In the genomic region with DNA sequence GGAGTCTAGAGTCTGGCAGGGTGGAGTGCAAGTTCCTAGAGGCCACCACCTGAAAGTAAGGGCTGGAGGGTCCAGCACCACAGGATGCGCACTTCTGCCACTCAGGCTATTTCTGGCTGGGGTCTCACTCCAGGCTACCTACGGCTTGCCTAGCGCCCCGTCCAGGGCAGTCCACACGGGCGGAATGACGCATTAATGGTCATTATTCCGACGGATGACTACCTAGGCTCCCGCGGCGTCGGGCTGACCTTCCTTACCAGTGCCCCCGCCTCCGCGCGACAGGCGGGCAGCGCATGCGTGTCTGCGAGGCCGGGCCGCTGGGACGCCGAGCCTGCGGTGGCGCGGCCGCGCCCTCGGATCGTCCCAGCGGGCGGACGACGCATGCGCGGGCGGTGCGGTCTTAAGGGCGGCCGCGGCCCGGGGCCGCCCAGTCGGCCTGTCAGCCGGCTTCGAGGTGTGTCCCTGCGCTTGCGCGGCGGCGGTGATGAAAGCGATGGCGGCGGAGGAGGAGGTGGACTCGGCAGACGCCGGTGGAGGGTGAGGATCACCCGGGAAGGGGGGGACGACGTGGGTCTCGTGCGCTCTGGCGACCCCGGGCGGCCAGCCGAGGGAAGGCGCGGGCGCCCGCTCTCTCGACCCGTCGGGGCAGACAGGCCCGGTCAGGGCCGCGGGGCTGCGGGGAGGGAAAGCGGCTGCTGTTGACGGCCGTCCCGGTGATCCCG, we compare ENCODE assay signal across 8 mouse cellular contexts. TPM values are rescaled to one million over a fixed set of nuclear protein-coding genes. Genes with fewer than 3 reads are reported as not detected.
DNase-seq lines count a peak whose midpoint lies in the region; ATAC-seq and TF ChIP-seq lines count a peak whose summit lies in the region.

Gene Abhd5, plus strand, starts transcription at position 306 of the 722 bp plus-strand sequence.

- H3K4me2 ChIP-seq in heart, embryonic 12.5 days, result peak within 1 kb of the TSS; percentile 76
- H3K4me2 ChIP-seq in kidney, postnatal 0 days (ENCODE audit: low read length), result peak within 1 kb of the TSS; percentile 69
- peak within 1 kb of the TSS; percentile 73 for H3K4me2 ChIP-seq in liver, embryonic 11.5 days
- H3K4me2 ChIP-seq in stomach, embryonic 14.5 days (replicated peaks; ENCODE audit: low read depth, low read length), result peak within 1 kb of the TSS; percentile 51

- H3K36me3 ChIP-seq in C2C12 (ENCODE audit: control insufficient read depth, insufficient read depth), result no peaks in the 10 kb centered on the region
- peaks cover 6% of the 10 kb centered on the region for H3K36me3 ChIP-seq in erythroblast, embryonic 14.5 days (ENCODE audit: control insufficient read depth)
- no peaks in the 10 kb centered on the region for H3K36me3 ChIP-seq in heart, embryonic 12.5 days
- no peaks in the 10 kb centered on the region for H3K36me3 ChIP-seq in kidney, postnatal 0 days (ENCODE audit: insufficient read depth, low read length)
- H3K36me3 ChIP-seq in liver, embryonic 11.5 days (ENCODE audit: control insufficient read depth, insufficient read depth, low read length), result no peaks in the 10 kb centered on the region
- no peaks in the 10 kb centered on the region for H3K36me3 ChIP-seq in stomach, embryonic 14.5 days (ENCODE audit: control insufficient read depth, insufficient read depth, low read length)

- under 1% methylated on average over 77 of the region's 84 CpGs for WGBS in heart, embryonic 12.5 days
- 2% methylated on average over 69 of the region's 84 CpGs for WGBS in kidney, postnatal 0 days
- WGBS in liver, embryonic 11.5 days, result under 1% methylated on average over 79 of the region's 84 CpGs
- under 1% methylated on average over 81 of the region's 84 CpGs for WGBS in stomach, embryonic 14.5 days

- peaks cover 73% of the 10 kb centered on the region for H3K4me1 ChIP-seq in erythroblast, embryonic 14.5 days (ENCODE audit: control insufficient read depth)
- H3K4me1 ChIP-seq in heart, embryonic 12.5 days (replicated peaks), result peaks cover 12% of the 10 kb centered on the region
- no peaks in the 10 kb centered on the region; the same call in 1 of the 2 replicates for H3K4me1 ChIP-seq in kidney, postnatal 0 days (replicated peaks; ENCODE audit: insufficient read depth, low read length)
- peaks cover 25% of the 10 kb centered on the region for H3K4me1 ChIP-seq in liver, embryonic 11.5 days (replicated peaks; ENCODE audit: control insufficient read depth, insufficient read depth, low read length)
- no peaks in the 10 kb centered on the region for H3K4me1 ChIP-seq in stomach, embryonic 14.5 days (ENCODE audit: control insufficient read depth, insufficient read depth, low read length)

- peak within 1 kb of the TSS; percentile 93 for H3ac ChIP-seq in C2C12 (ENCODE audit: control insufficient read depth, insufficient read length, low read depth)

- peak; percentile 98 for TF ChIP-seq POLR2A in brain, embryonic 14.5 days (IDR thresholded peaks at IDR 0.05; ENCODE audit: borderline replicate concordance, extremely low read depth, insufficient read depth, insufficient read length, poor library complexity, severe bottlenecking)

- peak within 1 kb of the TSS; percentile 50 for H3K4me3 ChIP-seq in C2C12 (ENCODE audit: insufficient read depth, poor library complexity, severe bottlenecking)
- peak within 1 kb of the TSS; percentile 78 for H3K4me3 ChIP-seq in erythroblast, embryonic 14.5 days (replicated peaks)
- peak within 1 kb of the TSS; percentile 83 for H3K4me3 ChIP-seq in heart, embryonic 12.5 days
- H3K4me3 ChIP-seq in kidney, postnatal 0 days (replicated peaks; ENCODE audit: low read depth, low read length), result peak within 1 kb of the TSS; percentile 68
- peak within 1 kb of the TSS; percentile 80 for H3K4me3 ChIP-seq in liver, embryonic 11.5 days (ENCODE audit: low read depth, low read length)
- H3K4me3 ChIP-seq in stomach, embryonic 14.5 days (ENCODE audit: low read depth, low read length), result peak within 1 kb of the TSS; percentile 64

- no peaks in the 10 kb centered on the region for H3K27me3 ChIP-seq in C2C12 (ENCODE audit: control insufficient read depth, insufficient read depth, insufficient read length)
- no peaks in the 10 kb centered on the region for H3K27me3 ChIP-seq in erythroblast, embryonic 14.5 days (ENCODE audit: control insufficient read depth)
- H3K27me3 ChIP-seq in heart, embryonic 12.5 days (replicated peaks), result no peaks in the 10 kb centered on the region
- no peaks in the 10 kb centered on the region for H3K27me3 ChIP-seq in kidney, postnatal 0 days (ENCODE audit: insufficient read depth, low read length)
- no peaks in the 10 kb centered on the region for H3K27me3 ChIP-seq in liver, embryonic 11.5 days (replicated peaks; ENCODE audit: control insufficient read depth, insufficient read depth, low read length)
- no peaks in the 10 kb centered on the region for H3K27me3 ChIP-seq in stomach, embryonic 14.5 days (ENCODE audit: control insufficient read depth, insufficient read depth, low read length)

- H3K9me3 ChIP-seq in erythroblast, embryonic 14.5 days (ENCODE audit: control insufficient read depth, low read length), result no peaks in the 10 kb centered on the region
- no peaks in the 10 kb centered on the region for H3K9me3 ChIP-seq in heart, embryonic 12.5 days (replicated peaks)
- H3K9me3 ChIP-seq in kidney, postnatal 0 days (replicated peaks; ENCODE audit: low read length), result no peaks in the 10 kb centered on the region
- no peaks in the 10 kb centered on the region for H3K9me3 ChIP-seq in liver, embryonic 11.5 days (ENCODE audit: control insufficient read depth, low read length)
- no peaks in the 10 kb centered on the region for H3K9me3 ChIP-seq in stomach, embryonic 14.5 days (ENCODE audit: control insufficient read depth, low read depth, low read length)

- TF ChIP-seq CTCF in C2C12 (IDR thresholded peaks at IDR 0.05; ENCODE audit: control insufficient read depth, insufficient read depth, insufficient read length), result peak; percentile 62
- TF ChIP-seq CTCF in brain, embryonic 14.5 days (IDR thresholded peaks at IDR 0.05; ENCODE audit: borderline replicate concordance, extremely low read depth, insufficient read depth, insufficient read length), result peak; percentile 57
- TF ChIP-seq CTCF in kidney, postnatal 0 days (IDR thresholded peaks at IDR 0.05; ENCODE audit: low read depth), result peak; percentile 59

- peak; percentile 98 for ATAC-seq in heart, embryonic 12.5 days (ENCODE audit: insufficient number of reproducible peaks, low FRiP score)
- peak; percentile 96 for ATAC-seq in kidney, postnatal 0 days (replicated peaks; ENCODE audit: low FRiP score, low read depth)
- ATAC-seq in liver, embryonic 11.5 days (replicated peaks; ENCODE audit: low FRiP score), result peak; percentile 93
- ATAC-seq in stomach, embryonic 14.5 days (ENCODE audit: insufficient number of reproducible peaks, insufficient read depth, low FRiP score, low read depth), result peak; percentile 97

- peak within 1 kb of the TSS; percentile 90 for H3K9ac ChIP-seq in heart, embryonic 12.5 days
- peak within 1 kb of the TSS; percentile 88 for H3K9ac ChIP-seq in kidney, postnatal 0 days (ENCODE audit: low read depth, low read length)
- peak within 1 kb of the TSS; percentile 90 for H3K9ac ChIP-seq in liver, embryonic 11.5 days (ENCODE audit: low read depth, low read length)
- H3K9ac ChIP-seq in stomach, embryonic 14.5 days (replicated peaks; ENCODE audit: low read depth, low read length), result peak within 1 kb of the TSS; percentile 70

- peaks cover 19% of the 10 kb centered on the region for H3K79me2 ChIP-seq in C2C12 (ENCODE audit: control insufficient read depth, insufficient read depth)

- peak within 1 kb of the TSS; percentile 75 for H3K27ac ChIP-seq in heart, embryonic 12.5 days (ENCODE audit: poor library complexity, severe bottlenecking)
- peak within 1 kb of the TSS; percentile 86 for H3K27ac ChIP-seq in kidney, postnatal 0 days
- peak within 1 kb of the TSS; percentile 67 for H3K27ac ChIP-seq in liver, embryonic 11.5 days (ENCODE audit: low read depth, low read length)
- H3K27ac ChIP-seq in stomach, embryonic 14.5 days (ENCODE audit: low read length), result no peak within 1 kb of the TSS

- DNase-seq in brain, embryonic 14.5 days (ENCODE audit: low read depth), result peak; percentile 98
- peak; percentile 96 for DNase-seq in kidney, postnatal 0 days (ENCODE audit: low spot score)
- DNase-seq in liver, embryonic 11.5 days (ENCODE audit: low spot score), result peak; percentile 89
- peak; percentile 95 for DNase-seq in naive thymus-derived CD4-positive, alpha-beta T cell, adult 2 months (ENCODE audit: low read depth)

- peaks cover 1% of the 10 kb centered on the region for H3K79me3 ChIP-seq in C2C12 (ENCODE audit: low read depth)

TF ChIP-seq in C2C12, 6 proteins besides CTCF, POLR2A, EP300 and RAD21:
- TF ChIP-seq MYOD1 (IDR thresholded peaks at IDR 0.05; ENCODE audit: control insufficient read depth, insufficient read length, low read depth), result no peak
- no peak for TF ChIP-seq FOSL1 (IDR thresholded peaks at IDR 0.05; ENCODE audit: insufficient read depth, low read length, poor library complexity, severe bottlenecking)
- TF ChIP-seq MYOG (IDR thresholded peaks at IDR 0.05; ENCODE audit: control insufficient read depth, extremely low read depth, insufficient read length), result no peak
- no peak for TF ChIP-seq MAX (IDR thresholded peaks at IDR 0.05)
- no peak for TF ChIP-seq CEBPB (IDR thresholded peaks at IDR 0.05; ENCODE audit: low read depth)
- TF ChIP-seq USF1 (IDR thresholded peaks at IDR 0.05; ENCODE audit: low read depth), result no peak

RNA-seq across cellular contexts. Expression of gene Abhd5, which starts in this region (rescaled TPM):
- 22.3 TPM for polyA plus RNA-seq in C2C12 (2012; fragmentation: generic; extraction: Trizol)
- 15.9 and 18.0 TPM in 2 replicates for polyA plus RNA-seq in brain, embryonic 14.5 days (2012; rRNA removed)
- polyA plus RNA-seq in erythroblast, embryonic 14.5 days (2012), result 1.8 and 3.6 TPM in 2 replicates
- 16.2 and 19.1 TPM in 2 replicates for polyA plus RNA-seq in heart, embryonic 12.5 days (2016; fragmentation: Nextera tagmentation; extraction: Ambion mirVana)
- 30.3 and 31.6 TPM in 2 replicates for polyA plus RNA-seq in kidney, postnatal 0 days (2015; fragmentation: Nextera tagmentation; extraction: Ambion mirVana)
- 22.1 and 24.2 TPM in 2 replicates for polyA plus RNA-seq in liver, embryonic 11.5 days (2014; fragmentation: Nextera tagmentation; extraction: Ambion mirVana)
- 23.8 and 24.6 TPM in 2 replicates for polyA plus RNA-seq in stomach, embryonic 14.5 days (2014; fragmentation: Nextera tagmentation; extraction: Ambion mirVana)
